Mouse (Mus musculus) liver, embryonic 11.5 days (tissue): Measurements from ENCODE around the gene B3gnt2. TPM values are rescaled to one million over a fixed set of nuclear protein-coding genes. Genes with fewer than 3 reads are reported as not detected.

Experiments
- ATAC-seq: fragments of 200-750 bp; cut with Nextera tagmentation; replicated peaks from 2 replicates; pipeline ENCODE4 v1.8.0; 2017; ENCODE audit warnings: moderate number of reproducible peaks, mild to moderate bottlenecking, moderate TSS enrichment, moderate library complexity; ENCODE audit not compliant: low FRiP score
- DNase-seq: peaks from one replicate; pipeline ENCODE4 v3.0.0-alpha.2; 2017; ENCODE audit warnings: low spot score
- H3K27ac ChIP-seq: fragments of 300-500 bp; sonication (generic); 2 replicates; pipeline ENCODE4 v1.5.1; 2014; ENCODE audit warnings: mild to moderate bottlenecking, low read depth, low read length, control low read depth
- H3K27me3 ChIP-seq: fragments of 300-500 bp; sonication (generic); replicated peaks from 2 replicates; pipeline ENCODE4 v1.6.1; 2014; ENCODE audit warnings: low read length, mixed read lengths; ENCODE audit not compliant: control insufficient read depth, insufficient read depth
- H3K36me3 ChIP-seq: fragments of 300-500 bp; sonication (generic); 2 replicates; pipeline ENCODE4 v1.6.1; 2014; ENCODE audit warnings: mild to moderate bottlenecking, low read length, moderate library complexity, mixed read lengths; ENCODE audit not compliant: control insufficient read depth, insufficient read depth
- H3K4me1 ChIP-seq: fragments of 300-500 bp; sonication (generic); replicated peaks from 2 replicates; pipeline ENCODE4 v1.6.1; 2014; ENCODE audit warnings: low read length, mixed read lengths; ENCODE audit not compliant: control insufficient read depth, insufficient read depth
- H3K4me2 ChIP-seq: fragments of 300-500 bp; sonication (generic); 2 replicates; pipeline ENCODE4 v1.6.1; 2014; ENCODE audit warnings: mild to moderate bottlenecking, control low read depth, moderate library complexity
- H3K4me3 ChIP-seq: fragments of 300-500 bp; sonication (generic); 2 replicates; pipeline ENCODE4 v1.5.1; 2014; ENCODE audit warnings: low read depth, low read length, control low read depth
- H3K9ac ChIP-seq: fragments of 300-500 bp; sonication (generic); 2 replicates; pipeline ENCODE4 v1.6.1; 2014; ENCODE audit warnings: low read depth, low read length, control low read depth
- H3K9me3 ChIP-seq: fragments of 300-500 bp; sonication (generic); 2 replicates; pipeline ENCODE4 v1.6.1; 2016; ENCODE audit warnings: low read length, inconsistent platforms, mixed read lengths; ENCODE audit not compliant: control insufficient read depth
- WGBS: fragments of 180-500 bp; shearing (Covaris S2); extraction: QIAGEN DNeasy Blood & Tissue Kit; methylation state at CpG from one replicate; pipeline ENCODE4 v1.1.7; 2014; 5-methylcytosine and 5-hydroxymethylcytosine counted together
- polyA plus RNA-seq: library from polyadenylated mRNA; unstranded; fragments of >200 nt; fragmentation: Nextera tagmentation; extraction: Ambion mirVana; gene quantifications from 2 replicates; pipeline ENCODE4 v1.2.1, GENCODE M21; 2014

Gene B3gnt2
- polyA plus RNA-seq, 1 experiment from 2014 or later = 3.9 TPM

- H3K4me1 ChIP-seq = peaks cover 40% of the 10 kb centered on the region
Measured at GRCm38 (mm10) chr11:22809465-22810096, 51.2 kb downstream of the B3gnt2 start.

GRCm38 (mm10) chr11:22808040-22808439, 52.7 kb downstream of the B3gnt2 start:
- Histone ChIP-seq H3K27me3 (no peaks in the 10 kb centered on the region), H3K4me3 (no peak overlapping the region), H3K27ac (no peak overlapping the region), H3K4me1 (peaks cover 26% of the 10 kb centered on the region), H3K36me3 (no peaks in the 10 kb centered on the region), H3K9ac (no peak overlapping the region), H3K9me3 (no peaks in the 10 kb centered on the region), H3K4me2 (no peak overlapping the region)
- DNase-seq (no peak), ATAC-seq (peak; percentile 65)

More at GRCm38 (mm10) chr11:22809465-22810096, 51.2 kb downstream of the B3gnt2 start:
- Histone ChIP-seq H3K27ac (no peak overlapping the region; the same call in 1 of the 2 replicates), H3K27me3 (no peaks in the 10 kb centered on the region), H3K36me3 (no peaks in the 10 kb centered on the region), H3K9me3 (no peaks in the 10 kb centered on the region), H3K9ac (no peak overlapping the region), H3K4me3 (no peak overlapping the region), H3K4me2 (peak overlapping the region; percentile 34)
- ATAC-seq (peak; percentile 74), DNase-seq (no peak)
- WGBS = 34% methylated on average over 7 of the region's 7 CpGs

- Histone ChIP-seq H3K4me1 (peaks cover 23% of the 10 kb centered on the region), H3K27ac (no peak overlapping the region), H3K4me3 (no peak overlapping the region), H3K4me2 (no peak overlapping the region), H3K9me3 (no peaks in the 10 kb centered on the region), H3K36me3 (no peaks in the 10 kb centered on the region), H3K9ac (no peak overlapping the region), H3K27me3 (no peaks in the 10 kb centered on the region)
- 70% methylated on average over 1 of the region's 1 CpGs for WGBS
- no peak for DNase-seq
- no peak for ATAC-seq
Measured at GRCm38 (mm10) chr11:22805171-22805570, 55.6 kb downstream of the B3gnt2 start.

- Histone ChIP-seq H3K27me3 (no peaks in the 10 kb centered on the region), H3K27ac (no peak overlapping the region), H3K9me3 (no peaks in the 10 kb centered on the region), H3K36me3 (no peaks in the 10 kb centered on the region), H3K4me2 (no peak overlapping the region), H3K9ac (no peak overlapping the region), H3K4me3 (no peak overlapping the region), H3K4me1 (peaks cover 8% of the 10 kb centered on the region; the same call in 1 of the 2 replicates)
- no peak; the same call in 1 of the 2 replicates for ATAC-seq
- no peak for DNase-seq
- 26% methylated on average over 9 of the region's 9 CpGs for WGBS
Measured at GRCm38 (mm10) chr11:22799987-22800424, 60.8 kb downstream of the B3gnt2 start.

GRCm38 (mm10) chr11:22798916-22799315, 61.8 kb downstream of the B3gnt2 start:
- H3K4me3 ChIP-seq = no peak overlapping the region
- H3K27ac ChIP-seq = no peak overlapping the region
- ATAC-seq (no peak), DNase-seq (no peak)
- H3K4me1 ChIP-seq = peaks cover 17% of the 10 kb centered on the region
- H3K9ac ChIP-seq = no peak overlapping the region
- WGBS = 71% methylated on average over 5 of the region's 5 CpGs
- H3K27me3 ChIP-seq = no peaks in the 10 kb centered on the region
- no peaks in the 10 kb centered on the region for H3K36me3 ChIP-seq
- H3K4me2 ChIP-seq = no peak overlapping the region
- H3K9me3 ChIP-seq = no peaks in the 10 kb centered on the region

GRCm38 (mm10) chr11:22794734-22795133, 66.0 kb downstream of the B3gnt2 start:
- ATAC-seq (no peak), DNase-seq (no peak)
- Histone ChIP-seq H3K27ac (no peak overlapping the region), H3K36me3 (no peaks in the 10 kb centered on the region), H3K4me2 (no peak overlapping the region), H3K9me3 (no peaks in the 10 kb centered on the region), H3K9ac (no peak overlapping the region), H3K27me3 (no peaks in the 10 kb centered on the region), H3K4me3 (no peak overlapping the region), H3K4me1 (peaks cover 18% of the 10 kb centered on the region)
- WGBS = 93% methylated on average over 1 of the region's 1 CpGs

- Histone ChIP-seq H3K9me3 (no peaks in the 10 kb centered on the region), H3K4me2 (peak overlapping the region; percentile 35), H3K4me1 (peaks cover 18% of the 10 kb centered on the region), H3K27ac (peak overlapping the region; percentile 69), H3K27me3 (no peaks in the 10 kb centered on the region), H3K9ac (no peak overlapping the region), H3K4me3 (no peak overlapping the region), H3K36me3 (no peaks in the 10 kb centered on the region)
- no peak for DNase-seq
- WGBS = 65% methylated on average over 1 of the region's 1 CpGs
- peak; percentile 86 for ATAC-seq
Measured at GRCm38 (mm10) chr11:22793881-22794203, 66.9 kb downstream of the B3gnt2 start.

- Histone ChIP-seq H3K27me3 (no peaks in the 10 kb centered on the region), H3K4me2 (peak overlapping the region; percentile 35), H3K27ac (peak overlapping the region; percentile 69), H3K4me3 (no peak overlapping the region), H3K9ac (no peak overlapping the region), H3K36me3 (no peaks in the 10 kb centered on the region), H3K4me1 (peaks cover 18% of the 10 kb centered on the region), H3K9me3 (no peaks in the 10 kb centered on the region)
- ATAC-seq (peak; percentile 97), DNase-seq (no peak)
- WGBS = 70% methylated on average over 3 of the region's 3 CpGs
Measured at GRCm38 (mm10) chr11:22793176-22793880, 67.4 kb downstream of the B3gnt2 start.

GRCm38 (mm10) chr11:22792149-22792548, 68.6 kb downstream of the B3gnt2 start:
- H3K27me3 ChIP-seq = no peaks in the 10 kb centered on the region
- H3K27ac ChIP-seq = no peak overlapping the region
- no peaks in the 10 kb centered on the region for H3K9me3 ChIP-seq
- H3K4me2 ChIP-seq = no peak overlapping the region
- H3K9ac ChIP-seq = no peak overlapping the region
- H3K36me3 ChIP-seq = no peaks in the 10 kb centered on the region
- H3K4me3 ChIP-seq = no peak overlapping the region
- 88% methylated on average over 1 of the region's 1 CpGs for WGBS
- DNase-seq (no peak), ATAC-seq (no peak)
- H3K4me1 ChIP-seq = peaks cover 18% of the 10 kb centered on the region
